Mouse (Mus musculus) left cerebral cortex, adult 8-10 months (tissue): Measurements from ENCODE around the gene Sox15. TPM values are rescaled to one million over a fixed set of nuclear protein-coding genes. Genes with fewer than 3 reads are reported as not detected.
"Not testable (repeated sequence)": the region's sequence is repeated elsewhere in the genome, so short reads cannot be mapped to it uniquely, and the experiment has no call there.

ENCODE experiments used
- DNase-seq, 2 experiments: peaks; one replicate each; pipeline ENCODE4 v3.0.0; 2022; ENCODE audit warnings: low spot score in 2 of 2
- total RNA-seq, 4 experiments: library from RNA; stranded (reverse); gene quantifications; 2 replicates each; pipeline ENCODE4 v1.2.4; 2022

Gene Sox15
- total RNA-seq, result under 1 TPM in 1 of 4 experiments, not detected in 3; 0.46 TPM

DNA sequence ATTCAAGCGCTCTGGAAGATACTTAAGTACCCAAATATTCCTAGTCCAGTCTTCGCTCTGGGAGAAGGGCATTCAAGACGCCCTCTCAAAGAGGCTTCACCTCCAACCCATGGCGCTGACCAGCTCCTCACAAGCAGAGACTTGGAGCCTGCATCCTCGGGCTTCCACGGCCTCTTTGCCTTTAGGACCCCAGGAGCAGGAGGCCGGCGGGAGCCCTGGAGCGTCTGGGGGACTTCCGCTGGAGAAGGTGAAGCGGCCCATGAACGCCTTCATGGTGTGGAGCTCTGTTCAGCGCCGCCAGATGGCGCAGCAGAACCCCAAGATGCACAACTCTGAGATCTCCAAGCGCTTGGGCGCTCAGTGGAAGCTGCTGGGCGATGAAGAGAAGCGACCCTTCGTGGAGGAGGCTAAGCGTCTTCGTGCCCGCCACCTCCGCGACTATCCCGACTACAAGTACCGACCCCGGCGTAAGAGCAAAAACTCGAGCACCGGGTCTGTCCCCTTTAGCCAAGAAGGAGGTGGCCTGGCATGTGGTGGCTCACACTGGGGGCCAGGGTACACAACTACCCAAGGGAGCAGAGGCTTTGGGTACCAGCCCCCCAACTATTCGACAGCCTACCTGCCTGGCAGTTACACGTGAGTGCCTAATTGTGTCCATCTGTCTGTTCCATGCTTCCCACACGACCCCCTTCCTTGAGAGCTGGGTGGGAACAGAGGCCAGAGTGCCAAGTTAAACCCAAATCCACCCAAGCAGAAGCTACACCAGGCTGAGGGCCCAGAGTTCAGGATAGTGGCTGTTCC lies at the start of gene Sox15:
TSS of gene Sox15 (plus strand) at position 51 of the 801 bp plus-strand sequence.
- peak in 1 of 2 experiments; percentile 62 for DNase-seq

DNA sequence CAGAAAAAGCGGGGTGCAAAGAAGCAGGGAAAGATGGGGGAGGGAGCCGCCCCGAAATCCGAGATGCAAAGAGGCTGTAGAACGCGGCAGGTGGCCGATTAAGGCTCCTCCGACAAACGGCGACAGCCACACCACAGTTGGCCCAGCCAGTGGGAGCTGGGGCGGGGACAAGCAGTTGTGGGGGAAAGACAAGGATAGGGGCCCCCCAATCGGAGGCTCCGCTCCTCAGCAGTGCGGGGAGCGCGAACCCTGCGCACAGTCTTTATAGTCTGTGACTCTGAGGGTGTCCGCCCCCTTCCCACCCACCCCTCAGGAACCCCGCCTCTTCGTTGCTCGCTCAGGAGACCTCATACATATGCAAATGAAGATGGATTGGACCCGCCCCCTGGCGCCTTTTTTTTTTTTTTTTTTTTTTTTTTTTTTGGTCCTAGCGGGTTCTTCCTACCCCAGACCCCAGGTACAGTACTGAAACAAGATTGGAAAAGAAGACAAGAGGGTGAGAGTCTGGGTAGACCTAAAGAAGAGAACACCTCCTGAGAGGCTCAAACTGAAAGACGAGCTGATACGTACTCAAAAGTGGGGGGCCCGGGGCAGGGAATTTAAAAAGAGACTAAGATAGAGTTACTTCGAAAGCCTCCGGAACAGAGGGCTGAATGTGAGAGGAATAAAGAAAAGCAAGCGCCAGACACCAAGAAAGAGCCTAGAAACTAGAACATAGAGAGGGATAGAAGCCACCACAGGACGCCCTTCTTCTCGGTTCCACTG lies 49.2 kb upstream of the Sox15 start, which contains the start of gene Atp1b2:
TSS of gene Atp1b2 (minus strand) at position 217 of the 765 bp plus-strand sequence.
- peak; percentile 67 to 76 for DNase-seq

- no peak for DNase-seq
Observed at GRCm38 (mm10) chr11:69606491-69606795, 48.7 kb upstream of the Sox15 start.

DNA sequence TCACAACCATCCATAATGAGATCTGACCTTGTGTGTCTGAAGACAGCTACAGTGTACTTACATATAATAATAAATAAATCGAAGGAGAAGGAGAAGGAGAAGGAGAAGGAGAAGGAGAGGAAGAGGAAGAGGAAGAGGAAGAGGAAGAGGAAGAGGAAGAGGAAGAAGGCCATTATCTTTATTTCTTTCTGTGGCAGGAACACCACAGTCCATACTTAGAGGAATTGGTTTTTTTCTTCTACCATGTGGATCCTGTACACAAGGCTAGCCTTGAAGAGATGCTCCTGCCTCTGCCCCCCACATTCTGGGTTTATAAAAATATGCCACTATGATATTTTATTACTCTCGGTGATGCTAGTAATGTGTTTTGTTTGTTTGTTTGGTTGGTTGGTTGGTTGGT lies 48.3 kb upstream of the Sox15 start:
- DNase-seq, result no peak

- DNase-seq, result no peak
Observed at GRCm38 (mm10) chr11:69608525-69608924, 46.6 kb upstream of the Sox15 start.

GRCm38 (mm10) chr11:69609416-69609815 lies 45.7 kb upstream of the Sox15 start:
- no peak for DNase-seq

- no peak for DNase-seq
Observed at GRCm38 (mm10) chr11:69610899-69611298, 44.2 kb upstream of the Sox15 start.

DNA sequence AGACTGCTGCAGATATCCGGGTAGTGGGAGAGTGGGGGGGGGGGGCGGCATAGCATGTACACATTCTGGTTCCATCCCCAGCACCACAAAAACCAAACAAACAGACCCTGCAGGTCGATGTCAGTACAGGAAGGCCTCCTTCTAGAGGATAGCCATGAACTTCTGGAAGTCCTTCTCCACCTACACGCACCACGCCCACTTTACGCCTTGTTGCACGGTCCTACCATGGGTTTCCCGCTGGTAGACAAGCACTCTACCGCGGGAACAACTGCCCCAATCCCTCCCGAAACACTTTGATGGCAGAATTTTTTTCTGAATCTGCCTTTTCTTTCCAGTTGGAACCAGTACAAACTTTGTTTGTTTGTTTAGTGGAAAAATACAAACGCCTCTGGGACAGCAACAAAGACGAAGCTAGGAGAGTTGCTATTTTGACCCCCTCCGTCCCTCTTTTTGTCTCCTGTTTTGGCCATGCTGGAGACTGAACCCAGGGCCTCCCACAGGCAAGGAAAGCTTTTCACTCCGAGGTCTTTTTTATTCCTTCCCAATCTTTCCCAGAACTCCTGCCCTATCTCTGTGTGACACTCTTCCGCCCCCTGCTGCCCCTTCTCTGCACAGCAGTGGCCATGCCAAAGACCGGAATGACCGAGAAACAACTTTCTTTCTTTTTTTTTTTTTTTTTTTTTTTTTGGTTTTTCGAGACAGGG lies 41.4 kb upstream of the Sox15 start:
- peak; percentile 37 to 72 for DNase-seq

GRCm38 (mm10) chr11:69614257-69614588 lies 40.9 kb upstream of the Sox15 start:
- not testable (repeated sequence) for DNase-seq

GRCm38 (mm10) chr11:69616781-69617180 lies 38.3 kb upstream of the Sox15 start:
- no peak for DNase-seq

GRCm38 (mm10) chr11:69617805-69618204 lies 37.3 kb upstream of the Sox15 start, which contains the start of gene Shbg:
Shbg (minus strand) TSS chr11:69617905.
- DNase-seq, result no peak

GRCm38 (mm10) chr11:69620394-69621081 lies 34.6 kb upstream of the Sox15 start:
- DNase-seq, result no peak

GRCm38 (mm10) chr11:69621571-69622268 lies 33.4 kb upstream of the Sox15 start, which contains the start of gene Sat2:
Sat2 (plus strand) TSS chr11:69622024.
- DNase-seq, result no peak

GRCm38 (mm10) chr11:69622406-69622805 lies 32.7 kb upstream of the Sox15 start:
- no peak for DNase-seq

GRCm38 (mm10) chr11:69623006-69623405 lies 32.1 kb upstream of the Sox15 start:
- DNase-seq, result no peak

- not testable (repeated sequence) for DNase-seq
Observed at GRCm38 (mm10) chr11:69624339-69624738, 30.8 kb upstream of the Sox15 start.

DNA sequence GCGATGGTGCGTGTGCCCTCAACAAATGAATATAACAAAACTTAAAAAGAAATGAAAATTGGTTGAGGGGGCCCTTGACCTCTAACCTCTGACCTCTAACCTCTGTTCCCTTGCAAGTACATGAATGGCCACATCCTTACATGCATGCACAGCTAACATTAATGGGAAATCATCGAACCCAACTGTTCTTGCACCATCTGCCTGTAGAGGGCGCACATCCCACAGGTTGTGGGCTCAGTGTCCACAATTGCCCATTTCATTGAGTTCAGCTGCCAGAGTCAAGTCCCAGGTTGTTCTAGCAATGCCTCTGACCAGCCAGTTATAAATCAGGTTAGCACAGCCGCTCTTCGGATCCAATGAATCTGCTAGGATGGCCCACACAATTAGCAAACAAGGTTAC lies 26.8 kb upstream of the Sox15 start:
- DNase-seq, result peak in 1 of 2 experiments; percentile 61

- DNase-seq, result no peak
Observed at GRCm38 (mm10) chr11:69629802-69630201, 25.3 kb upstream of the Sox15 start.

DNA sequence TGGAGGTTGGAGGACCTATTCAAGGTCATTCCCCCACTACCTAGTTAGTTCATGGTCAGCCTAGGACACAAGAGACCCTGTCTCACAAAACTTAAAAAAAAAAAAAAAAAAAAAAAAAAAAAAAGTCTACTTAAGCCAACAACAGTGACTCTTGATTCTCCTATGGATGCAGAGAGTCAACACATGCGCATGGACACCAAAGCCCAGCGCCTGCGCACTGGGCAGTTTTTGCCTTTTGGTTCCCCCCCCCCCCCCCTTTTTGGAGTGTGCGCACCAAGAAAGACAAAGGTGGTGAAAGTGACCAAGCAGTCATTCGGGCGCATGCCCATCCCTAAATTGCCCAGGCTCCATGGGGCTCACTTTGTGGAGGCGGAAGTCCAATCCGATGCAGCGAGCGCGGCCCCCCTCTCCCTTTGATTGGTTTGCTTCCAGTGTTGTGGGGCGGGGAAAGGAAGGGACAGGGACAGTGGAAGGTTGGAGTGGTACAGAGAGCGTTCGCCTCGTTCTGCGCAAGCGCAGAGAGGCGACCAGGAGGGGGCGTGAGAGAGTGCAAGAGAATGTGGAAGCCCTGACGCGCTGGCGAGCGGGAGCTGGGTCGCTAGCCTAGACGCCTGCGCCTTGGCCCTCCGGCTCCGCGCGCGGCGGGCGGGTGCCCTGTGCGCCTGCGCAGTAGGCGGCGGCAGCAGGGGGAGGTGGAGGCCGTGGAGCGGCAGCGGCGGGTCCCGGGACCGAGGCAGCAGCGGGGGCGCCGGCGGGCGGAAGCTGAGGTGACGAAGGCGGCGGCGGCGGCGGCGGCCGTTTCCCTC lies 22.6 kb upstream of the Sox15 start, which contains the start of gene Fxr2:
TSS of gene Fxr2 (plus strand) at position 707 of the 806 bp plus-strand sequence.
- DNase-seq, result peak; percentile 99 to 100
